Mouse (Mus musculus) right cerebral cortex, adult 2 months (tissue): ENCODE results near the gene Ppfibp2.

Experiments used
- DNase-seq, 2 experiments: peaks; one replicate each; pipeline ENCODE4 v3.0.0; 2021 to 2022; ENCODE audit warnings: low spot score in 2 of 2

Ppfibp2 gene

DNA sequence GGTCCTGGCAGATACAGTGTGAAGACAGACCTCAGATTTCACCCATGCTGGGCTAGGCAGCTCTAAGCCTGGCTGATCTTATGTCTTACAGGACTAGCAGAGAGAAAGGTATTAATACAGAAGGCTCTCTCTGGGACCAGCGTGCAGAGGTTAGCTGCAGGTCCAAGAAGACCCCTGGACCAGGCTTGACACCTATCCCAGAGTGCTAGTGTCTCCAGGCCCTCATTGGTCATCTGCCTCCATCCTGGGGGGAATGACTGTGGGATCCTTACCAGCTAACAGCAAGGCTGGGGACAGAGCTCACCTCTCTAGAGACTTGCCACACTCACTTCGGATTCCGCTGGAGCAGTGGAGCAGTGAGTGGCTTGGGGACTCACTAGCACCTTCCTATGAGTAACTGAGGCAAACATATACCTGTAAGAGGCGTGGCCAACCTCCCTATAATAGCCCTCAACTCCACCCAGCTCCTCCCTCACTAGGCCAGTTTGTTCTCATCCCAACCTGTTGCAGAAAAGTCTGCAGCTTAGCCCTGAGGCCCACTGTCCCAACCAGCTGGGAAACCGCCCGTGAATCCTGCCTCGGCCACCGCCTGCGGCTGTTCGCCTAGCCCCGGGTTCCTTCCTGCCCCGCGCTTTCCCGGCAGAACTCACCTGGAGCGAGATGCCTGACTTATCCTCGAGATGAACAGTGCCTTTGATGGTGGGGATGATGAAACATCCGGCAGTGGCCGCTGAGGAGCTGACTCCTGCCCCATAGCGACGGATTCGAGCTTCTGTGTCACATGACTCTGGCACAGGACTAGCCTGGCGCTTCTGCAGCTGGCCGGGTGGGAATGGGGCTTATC lies 162.5 kb downstream of the Ppfibp2 start, which contains the start of gene Cyb5r2:
Gene Cyb5r2 (minus strand): TSS at position 725 of the 844 bp plus-strand sequence.
- peak in 1 of 2 experiments; percentile 18 for DNase-seq

DNA sequence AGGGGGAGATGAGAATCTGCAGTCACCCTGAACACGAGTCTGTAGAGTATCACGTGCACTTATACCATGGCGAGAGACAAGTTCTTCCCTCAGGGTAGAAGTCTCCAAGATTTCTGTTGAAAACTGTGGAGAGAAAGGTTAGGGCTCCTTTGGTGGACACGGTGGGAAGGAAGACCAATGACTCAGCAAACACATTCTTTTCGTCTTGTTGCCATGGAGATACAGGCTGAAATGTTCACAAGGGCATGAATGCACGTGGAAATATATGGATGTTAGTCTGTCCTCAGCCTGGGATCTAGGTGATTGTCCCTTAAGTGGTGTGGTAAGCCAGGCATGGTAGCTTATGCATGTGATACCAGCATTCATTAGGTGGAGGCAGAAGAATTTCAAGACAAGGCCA lies 175.8 kb downstream of the Ppfibp2 start:
- DNase-seq = no peak

DNA sequence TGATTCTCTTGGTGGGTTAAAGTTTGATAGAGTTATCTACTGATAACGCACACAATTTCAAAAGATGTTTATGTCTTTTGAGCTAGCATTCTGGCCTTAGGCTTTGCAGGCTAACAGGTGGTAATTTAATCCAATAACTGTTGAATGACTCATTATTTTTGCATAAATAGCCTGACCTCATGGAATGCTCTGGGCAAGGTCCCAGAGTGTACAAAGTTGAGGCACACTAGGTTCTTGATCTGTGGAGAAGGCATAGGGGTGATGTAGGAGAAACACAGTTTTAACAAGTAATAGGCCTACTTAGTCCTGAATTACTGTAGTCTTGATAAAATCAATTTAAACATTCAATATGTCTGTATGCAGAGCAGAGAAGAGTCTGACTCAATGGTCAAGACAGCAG lies 183.2 kb downstream of the Ppfibp2 start:
- no peak for DNase-seq

DNA sequence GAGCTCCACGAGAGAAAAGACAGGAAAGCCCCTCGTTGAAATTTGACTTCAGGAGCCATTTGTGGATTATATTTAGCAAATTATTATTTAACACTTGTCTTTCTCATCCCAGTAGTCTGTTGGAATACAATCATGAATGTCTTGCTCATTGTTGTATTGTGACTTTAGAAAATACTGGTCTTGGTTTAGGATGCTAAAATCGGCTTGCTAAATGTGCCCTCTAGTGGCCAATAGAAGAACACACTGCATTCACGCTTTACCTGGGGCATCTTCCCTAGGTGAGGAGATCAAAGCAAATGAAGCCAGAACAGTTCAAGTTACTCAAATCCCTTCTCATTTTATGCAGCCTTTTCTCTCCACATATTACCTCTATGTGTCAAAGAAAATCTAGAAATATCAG lies 184.6 kb downstream of the Ppfibp2 start:
- DNase-seq = peak; percentile 24 to 26

DNA sequence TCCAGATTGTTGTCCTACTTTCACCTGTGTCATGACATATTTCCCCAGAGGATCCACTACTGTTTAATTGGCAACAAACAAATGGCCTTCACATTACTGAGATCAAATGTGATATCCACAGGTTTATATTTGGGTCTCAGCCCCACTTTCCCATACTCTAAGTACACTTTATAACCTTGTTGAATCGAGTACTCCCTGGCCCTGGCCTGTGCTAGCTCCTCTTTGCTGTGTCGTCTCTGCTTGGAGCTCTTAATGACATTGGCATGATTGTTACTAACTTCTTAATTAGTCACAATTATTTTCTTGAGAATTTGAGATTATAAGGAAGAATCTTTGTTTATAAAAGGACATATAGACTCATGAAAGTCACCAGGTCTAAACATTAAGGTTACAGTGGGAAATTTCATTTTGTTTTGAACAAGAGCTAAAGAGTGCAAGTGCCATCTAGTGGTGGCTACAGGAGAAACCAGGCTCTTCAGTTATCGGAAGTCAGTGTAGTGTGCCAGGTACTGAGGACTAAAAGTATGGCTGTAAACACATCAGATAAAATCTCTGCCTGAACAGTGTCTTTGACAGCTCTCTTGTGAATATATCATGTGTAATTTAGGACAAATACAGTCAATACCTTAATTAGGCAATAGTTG lies 193.1 kb downstream of the Ppfibp2 start:
- peak; percentile 27 to 32 for DNase-seq

DNA sequence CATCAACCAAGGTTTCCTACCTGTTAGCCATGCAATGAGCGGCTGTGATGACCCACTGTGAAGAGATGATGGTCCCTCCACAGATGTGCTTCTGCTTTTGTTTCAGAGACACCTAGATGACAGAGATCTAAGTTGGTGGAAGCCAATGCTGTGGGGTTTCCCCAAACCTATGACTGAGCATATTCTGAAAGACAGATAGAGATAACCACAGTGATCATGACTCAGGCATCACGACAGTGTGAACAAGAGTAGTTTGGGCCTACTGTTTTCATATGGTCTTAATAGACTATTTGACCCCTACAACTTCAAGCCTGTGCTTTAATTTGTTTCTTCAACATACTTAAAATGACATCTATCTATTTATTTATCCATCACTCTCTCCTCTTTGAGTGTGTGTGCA lies 201.5 kb downstream of the Ppfibp2 start:
- no peak for DNase-seq
